Mouse (Mus musculus) forebrain, postnatal 0 days (tissue): ENCODE results near the gene Tbc1d2b. TPM values are rescaled to one million over a fixed set of nuclear protein-coding genes. Genes with fewer than 3 reads are reported as not detected.

ENCODE experiments used
- ATAC-seq: fragments of 200-750 bp; cut with Nextera tagmentation; 2 replicates; pipeline ENCODE4 v1.8.0; 2017; ENCODE audit warnings: mild to moderate bottlenecking, moderate library complexity
- DNase-seq: peaks from one replicate; pipeline ENCODE4 v3.0.0-alpha.2; 2015
- H3K27ac ChIP-seq: fragments of 300-500 bp; sonication (generic); 2 replicates; pipeline ENCODE4 v1.5.1; 2014; ENCODE audit warnings: low read depth, mild to moderate bottlenecking, antibody characterized with exemption, low read length, moderate library complexity, mixed read lengths
- H3K27me3 ChIP-seq: fragments of 300-500 bp; sonication (generic); 2 replicates; pipeline ENCODE4 v1.6.1; 2014; ENCODE audit warnings: mild to moderate bottlenecking, low read length, mixed read lengths; ENCODE audit not compliant: insufficient read depth
- H3K36me3 ChIP-seq: fragments of 300-500 bp; sonication (generic); 2 replicates; pipeline ENCODE4 v1.6.1; 2014; ENCODE audit warnings: mild to moderate bottlenecking, moderate library complexity; ENCODE audit not compliant: insufficient read depth
- H3K4me1 ChIP-seq: fragments of 300-500 bp; sonication (generic); 2 replicates; pipeline ENCODE4 v1.6.1; 2014; ENCODE audit warnings: antibody characterized with exemption; ENCODE audit not compliant: insufficient read depth
- H3K4me2 ChIP-seq: fragments of 300-500 bp; sonication (generic); 2 replicates; pipeline ENCODE4 v1.6.1; 2014; ENCODE audit warnings: low read depth, mild to moderate bottlenecking, moderate library complexity
- H3K4me3 ChIP-seq: fragments of 300-500 bp; sonication (generic); 2 replicates; pipeline ENCODE4 v1.5.1; 2014; ENCODE audit warnings: low read depth, low read length, mixed read lengths
- H3K9ac ChIP-seq: fragments of 300-500 bp; sonication (generic); 2 replicates; pipeline ENCODE4 v1.6.1; 2014; ENCODE audit warnings: mild to moderate bottlenecking
- H3K9me3 ChIP-seq: fragments of 300-500 bp; sonication (generic); 2 replicates; pipeline ENCODE4 v1.6.1; 2016; ENCODE audit warnings: low read length
- CTCF ChIP-seq: sonication (generic); IDR thresholded peaks from 2 replicates; pipeline ENCODE4 v1.5.1; 2016; ENCODE audit warnings: antibody characterized with exemption, control low read depth, low read depth
- WGBS: fragments of 180-500 bp; shearing (Covaris S2); extraction: QIAGEN DNeasy Blood & Tissue Kit; methylation state at CpG from one replicate; pipeline ENCODE4 v1.1.7; 2014; 5-methylcytosine and 5-hydroxymethylcytosine counted together
- polyA plus RNA-seq: library from polyadenylated mRNA; unstranded; fragments of >200 nt; fragmentation: Nextera tagmentation; extraction: Ambion mirVana; gene quantifications from 2 replicates; pipeline ENCODE4 v1.2.1, GENCODE M21; 2015
- total RNA-seq: library from RNA; depleted of rRNA; stranded (reverse); fragments of >200 nt; gene quantifications from 2 replicates; pipeline ENCODE4 v1.2.3, GENCODE M21; 2014

The Tbc1d2b gene
- total and polyA plus RNA-seq, 2 experiments from 2014 or later: 4.0 to 16.7 TPM

DNA sequence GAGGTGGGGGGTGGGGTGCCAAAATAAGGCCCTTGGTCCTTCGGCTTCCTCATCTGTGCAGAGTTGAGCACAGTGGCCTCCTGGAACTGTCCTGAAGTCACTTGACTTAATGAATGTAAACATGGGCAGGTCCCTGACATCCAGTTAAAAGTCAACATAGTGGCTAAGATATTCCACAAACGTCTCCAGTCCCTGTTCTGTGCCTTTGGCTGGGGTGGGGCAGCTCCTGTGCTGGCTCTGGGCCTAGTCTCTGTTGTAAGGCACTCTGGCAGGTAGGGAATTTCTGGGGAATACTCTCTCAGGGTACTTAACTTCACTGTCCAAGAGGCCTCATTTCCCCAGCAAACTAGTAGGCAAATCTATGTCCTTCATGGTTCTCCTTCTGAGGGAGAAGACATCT is 4.9 kb upstream of the Tbc1d2b start:
- Histone ChIP-seq H3K4me3 (no peak overlapping the region), H3K4me1 (no peaks in the 10 kb centered on the region), H3K36me3 (no peaks in the 10 kb centered on the region), H3K9me3 (no peaks in the 10 kb centered on the region), H3K9ac (no peak overlapping the region), H3K27me3 (no peaks in the 10 kb centered on the region), H3K27ac (no peak overlapping the region), H3K4me2 (no peak overlapping the region)
- DNase-seq (no peak), ATAC-seq (no peak)
- TF ChIP-seq CTCF: no peak
- whole genome bisulfite sequencing: 58% methylated on average over 2 of the region's 2 CpGs

DNA sequence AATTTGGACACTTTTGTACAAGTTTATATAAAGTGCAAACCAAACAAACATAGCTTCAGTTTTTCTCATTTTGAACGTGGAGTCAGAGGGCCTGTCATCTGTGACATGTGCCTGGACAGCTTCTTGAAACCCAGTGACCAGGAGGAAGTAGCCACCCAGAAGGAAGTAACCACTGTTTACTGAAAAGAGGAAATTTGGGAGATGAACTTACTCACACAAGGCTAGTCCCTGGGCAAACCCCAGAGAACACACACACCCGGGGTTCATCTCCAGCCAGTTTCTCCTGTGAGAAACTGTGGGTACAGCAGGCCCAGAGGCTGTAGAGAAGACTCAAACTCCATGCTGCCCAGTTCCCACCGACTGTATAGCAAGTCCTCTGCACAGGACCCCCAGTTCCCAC is 3.9 kb upstream of the Tbc1d2b start:
- WGBS: 77% methylated on average over 3 of the region's 3 CpGs

DNA sequence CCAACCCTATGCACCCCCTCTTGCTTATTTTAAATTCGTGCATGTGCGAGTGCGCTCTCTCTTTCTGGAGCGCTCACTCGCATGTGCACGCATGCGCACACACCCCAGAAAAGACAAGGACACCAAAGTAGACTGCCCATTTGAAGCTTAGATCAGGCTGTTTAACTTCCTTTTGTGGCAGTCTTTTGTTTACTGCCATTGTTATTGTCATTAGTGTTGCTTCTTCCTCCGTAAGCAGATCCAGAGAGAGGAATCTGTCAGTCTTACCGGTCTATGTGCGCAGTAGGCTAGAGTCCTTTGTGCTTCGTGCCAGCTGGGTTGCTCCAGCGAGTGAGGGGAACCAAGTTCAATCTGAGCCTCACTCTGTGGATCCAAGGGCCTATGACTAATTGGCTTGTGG is 1.7 kb upstream of the Tbc1d2b start:
- Histone ChIP-seq H3K27me3 (no peaks in the 10 kb centered on the region), H3K9me3 (no peaks in the 10 kb centered on the region), H3K36me3 (no peaks in the 10 kb centered on the region), H3K4me3 (no peak overlapping the region), H3K4me1 (peaks cover 9% of the 10 kb centered on the region), H3K27ac (no peak overlapping the region), H3K4me2 (no peak overlapping the region), H3K9ac (no peak overlapping the region)
- no peak for DNase-seq
- ATAC-seq: no peak
- 66% methylated on average over 12 of the region's 12 CpGs for WGBS
- no peak for TF ChIP-seq CTCF

More for the DNA sequence above, 3.9 kb upstream of the Tbc1d2b start:
- no peaks in the 10 kb centered on the region for H3K36me3 ChIP-seq
- peaks cover 3% of the 10 kb centered on the region for H3K4me1 ChIP-seq
- TF ChIP-seq CTCF: no peak
- no peaks in the 10 kb centered on the region for H3K27me3 ChIP-seq
- no peak overlapping the region for H3K9ac ChIP-seq
- H3K4me3 ChIP-seq: no peak overlapping the region
- ATAC-seq (no peak), DNase-seq (no peak)
- no peak overlapping the region for H3K4me2 ChIP-seq
- no peak overlapping the region for H3K27ac ChIP-seq
- H3K9me3 ChIP-seq: no peaks in the 10 kb centered on the region

DNA sequence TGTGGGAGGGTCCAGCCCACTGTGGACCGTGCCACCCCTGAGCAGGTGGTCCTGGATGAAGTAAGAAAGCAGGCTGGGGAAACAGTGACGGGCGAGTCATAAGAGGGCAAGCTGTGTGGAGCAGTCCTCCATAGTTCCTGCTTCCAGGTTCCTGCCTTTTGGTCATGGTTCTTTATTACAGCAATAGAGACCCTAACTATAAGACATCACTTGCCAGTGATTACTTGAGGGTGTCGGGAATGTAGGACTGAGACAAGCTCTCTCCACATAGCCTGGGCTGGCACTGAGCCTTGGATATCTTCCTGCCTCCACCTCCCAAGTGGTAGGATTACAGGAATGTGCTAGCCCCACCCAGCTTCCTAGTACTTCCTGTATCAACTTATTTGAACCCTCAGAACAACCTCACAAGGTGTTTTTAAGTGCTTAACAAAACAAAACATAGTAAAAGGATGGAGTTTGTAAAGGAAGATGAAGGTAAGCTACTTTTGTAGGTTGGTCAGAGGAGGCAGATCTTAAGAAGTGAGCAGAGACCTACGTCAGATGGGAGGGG is 1.0 kb upstream of the Tbc1d2b start:
- Histone ChIP-seq H3K9ac (no peak overlapping the region), H3K4me2 (no peak overlapping the region), H3K27ac (no peak overlapping the region), H3K9me3 (no peaks in the 10 kb centered on the region), H3K4me3 (no peak overlapping the region), H3K4me1 (peaks cover 9% of the 10 kb centered on the region), H3K36me3 (no peaks in the 10 kb centered on the region), H3K27me3 (no peaks in the 10 kb centered on the region)
- ATAC-seq (no peak), DNase-seq (no peak)
- WGBS: 68% methylated on average over 5 of the region's 5 CpGs
- no peak for TF ChIP-seq CTCF

DNA sequence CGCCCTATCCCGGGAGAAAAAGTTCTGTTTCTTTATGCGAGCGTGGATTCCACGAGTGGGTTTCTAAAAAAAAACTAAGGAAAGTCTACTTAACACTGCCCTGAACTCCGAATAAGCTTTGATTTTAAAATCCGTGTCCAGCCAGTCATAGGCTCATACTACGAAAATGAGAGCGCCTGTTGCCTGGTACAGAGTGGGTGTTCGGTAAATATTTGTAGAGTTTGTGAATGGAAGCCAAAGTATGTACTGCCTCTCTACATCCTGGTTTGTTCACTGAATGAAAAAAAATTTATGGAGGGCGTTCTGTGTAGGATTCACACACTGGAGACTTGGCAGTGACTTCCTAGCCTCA is 316 bp upstream of the Tbc1d2b start:
- WGBS: 8% methylated on average over 11 of the region's 11 CpGs
- ATAC-seq (peak; percentile 7), DNase-seq (no peak)
- H3K27ac ChIP-seq: no peak overlapping the region
- no peak for TF ChIP-seq CTCF
- peak overlapping the region; percentile 83 for H3K4me3 ChIP-seq
- H3K9me3 ChIP-seq: no peaks in the 10 kb centered on the region
- peak overlapping the region; percentile 81 for H3K9ac ChIP-seq
- H3K27me3 ChIP-seq: no peaks in the 10 kb centered on the region
- no peaks in the 10 kb centered on the region for H3K36me3 ChIP-seq
- H3K4me2 ChIP-seq: peak overlapping the region; percentile 88
- peaks cover 9% of the 10 kb centered on the region for H3K4me1 ChIP-seq

DNA sequence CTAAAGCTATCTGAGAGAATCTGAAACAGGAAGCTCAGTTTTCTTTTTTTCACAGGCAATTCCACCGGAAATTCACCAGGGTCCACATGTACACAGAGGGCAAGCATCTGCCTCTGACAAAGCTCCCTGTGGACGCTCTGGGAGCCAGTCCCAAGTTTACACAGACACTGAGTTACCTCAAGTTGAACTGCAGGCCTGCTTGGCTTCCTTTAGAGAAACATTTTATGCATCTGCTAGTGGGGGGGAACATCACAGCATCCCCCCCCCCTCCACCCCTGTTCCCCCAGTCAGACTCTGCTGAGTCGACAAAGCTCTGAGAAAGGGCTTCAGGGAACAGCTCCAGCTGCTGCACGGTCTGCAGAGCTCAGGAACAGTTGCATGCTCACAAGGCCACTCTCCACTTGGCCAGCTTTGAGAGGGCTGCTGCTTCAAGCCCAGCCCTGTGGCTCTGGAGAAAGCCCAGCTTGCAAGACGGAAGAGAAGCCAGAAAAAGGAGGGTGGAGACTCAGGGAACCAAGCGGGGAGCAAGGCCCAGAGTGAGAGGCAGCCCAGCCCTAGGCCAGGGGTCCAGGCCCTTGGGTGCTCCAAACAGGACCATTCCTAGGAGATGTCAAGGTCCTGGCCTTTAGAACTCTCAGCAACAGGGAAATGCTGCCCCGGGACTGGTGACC is 1.5 kb downstream of the Tbc1d2b start:
- no peaks in the 10 kb centered on the region for H3K27me3 ChIP-seq
- H3K36me3 ChIP-seq: no peaks in the 10 kb centered on the region
- no peaks in the 10 kb centered on the region for H3K9me3 ChIP-seq
- H3K4me1 ChIP-seq: peaks cover 9% of the 10 kb centered on the region
- H3K4me3 ChIP-seq: peak overlapping the region; percentile 83
- WGBS: 28% methylated on average over 7 of the region's 7 CpGs
- peak overlapping the region; percentile 88 for H3K4me2 ChIP-seq
- DNase-seq (peak; percentile 38), ATAC-seq (peak; percentile 44)
- TF ChIP-seq CTCF: no peak
- peak overlapping the region; percentile 81 for H3K9ac ChIP-seq
- no peak overlapping the region; the same call in 1 of the 2 replicates for H3K27ac ChIP-seq

DNA sequence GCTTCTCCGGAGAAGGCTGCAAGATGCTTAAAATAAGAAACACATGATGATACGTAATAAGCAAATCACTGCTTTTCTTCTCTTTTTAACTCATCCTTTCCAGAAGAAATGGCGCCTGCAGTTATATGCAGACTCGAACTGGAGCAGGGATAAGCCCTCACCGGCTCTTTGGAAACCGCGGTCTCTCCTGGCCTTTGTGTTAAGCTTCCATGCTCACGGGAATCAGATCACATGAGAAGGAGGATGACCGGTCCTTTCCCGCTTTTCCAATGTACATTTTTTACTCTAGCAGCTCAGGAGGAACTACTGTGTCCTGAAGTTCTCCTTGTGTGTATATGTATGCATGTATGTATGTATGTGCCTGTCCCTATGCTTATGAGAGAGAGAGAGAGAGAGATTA is 3.7 kb downstream of the Tbc1d2b start:
- Histone ChIP-seq H3K4me3 (no peak overlapping the region), H3K27me3 (no peaks in the 10 kb centered on the region), H3K4me2 (no peak overlapping the region), H3K27ac (no peak overlapping the region), H3K4me1 (peaks cover 9% of the 10 kb centered on the region), H3K9ac (no peak overlapping the region), H3K9me3 (no peaks in the 10 kb centered on the region), H3K36me3 (0 out of 2 replicates have a peak, but pooled peaks cover 3% of the 10 kb centered on the region)
- ATAC-seq (no peak), DNase-seq (no peak)
- WGBS: 81% methylated on average over 10 of the region's 10 CpGs
- TF ChIP-seq CTCF: no peak
